Mouse (Mus musculus) megakaryocyte, adult 5-6 weeks (primary cell): Measurements from ENCODE around the gene Arl8a. TPM values are rescaled to one million over a fixed set of nuclear protein-coding genes. Genes with fewer than 3 reads are reported as not detected.
"Not testable (repeated sequence)": the region's sequence is repeated elsewhere in the genome, so short reads cannot be mapped to it uniquely, and the experiment has no call there.

ENCODE experiments used
- ATAC-seq: 2 replicates; pipeline ENCODE4 v1.8.0; 2016; ENCODE audit warnings: mild to moderate bottlenecking, inconsistent platforms; ENCODE audit not compliant: poor library complexity, severe bottlenecking
- total RNA-seq, 2 experiments: library from RNA; stranded (forward) in 1 of 2; stranded (reverse) in 1 of 2; fragments of 153-499, 151-499 nt in 1 of 2; fragments of 221-1000, 200-1000 nt in 1 of 2; gene quantifications; 2 replicates each; pipeline versions ENCODE4 v1.2.3 to v1.2.4; 2015 to 2017

Arl8a gene
- 83.3 and 93.2 TPM in 2 replicates for total RNA-seq (2015)
- 37.1 and 49.1 TPM in 2 replicates for total RNA-seq (2017)

GRCm38 (mm10) chr1:135146077-135146945 lies at the start of gene Arl8a:
Arl8a (plus strand) TSS chr1:135146824.
- ATAC-seq = peak; percentile 67

GRCm38 (mm10) chr1:135097441-135097840 lies 49.2 kb upstream of the Arl8a start:
- no peak for ATAC-seq

GRCm38 (mm10) chr1:135098441-135098840 lies 48.2 kb upstream of the Arl8a start:
- no peak for ATAC-seq

GRCm38 (mm10) chr1:135100400-135100799 lies 46.2 kb upstream of the Arl8a start:
- peak; percentile 37 for ATAC-seq

- ATAC-seq = no peak
Observed at GRCm38 (mm10) chr1:135105124-135105523, 41.5 kb upstream of the Arl8a start, which contains the start of gene Lgr6. Lgr6 (minus strand) TSS chr1:135105276.

- ATAC-seq = peak; percentile 83
Observed at GRCm38 (mm10) chr1:135105951-135106350, 40.7 kb upstream of the Arl8a start.

GRCm38 (mm10) chr1:135108611-135109010 lies 38.0 kb upstream of the Arl8a start:
- ATAC-seq = no peak

- ATAC-seq = peak; percentile 54; the same call in 1 of the 2 replicates
Observed at GRCm38 (mm10) chr1:135110075-135110474, 36.5 kb upstream of the Arl8a start.

- ATAC-seq = not testable (repeated sequence)
Observed at GRCm38 (mm10) chr1:135111271-135111670, 35.4 kb upstream of the Arl8a start.

GRCm38 (mm10) chr1:135112661-135113060 lies 34.0 kb upstream of the Arl8a start:
- peak; percentile 85 for ATAC-seq

- no peak for ATAC-seq
Observed at GRCm38 (mm10) chr1:135124573-135125363, 21.9 kb upstream of the Arl8a start.

- ATAC-seq = no peak
Observed at GRCm38 (mm10) chr1:135125990-135126389, 20.6 kb upstream of the Arl8a start.

- no peak for ATAC-seq
Observed at GRCm38 (mm10) chr1:135126443-135127027, 20.1 kb upstream of the Arl8a start.

GRCm38 (mm10) chr1:135128011-135128441 lies 18.6 kb upstream of the Arl8a start:
- no peak for ATAC-seq

GRCm38 (mm10) chr1:135128986-135129385 lies 17.6 kb upstream of the Arl8a start:
- ATAC-seq = no peak

- no peak for ATAC-seq
Observed at GRCm38 (mm10) chr1:135129543-135130183, 17.0 kb upstream of the Arl8a start.

GRCm38 (mm10) chr1:135130376-135131018 lies 16.1 kb upstream of the Arl8a start:
- no peak for ATAC-seq

- ATAC-seq = peak; percentile 62
Observed at GRCm38 (mm10) chr1:135131034-135131433, 15.6 kb upstream of the Arl8a start.

- no peak for ATAC-seq
Observed at GRCm38 (mm10) chr1:135131560-135131959, 15.1 kb upstream of the Arl8a start.

GRCm38 (mm10) chr1:135132473-135132872 lies 14.2 kb upstream of the Arl8a start, which contains the start of gene Ptpn7:
Ptpn7 (plus strand) TSS chr1:135132700.
- peak; percentile 73 for ATAC-seq
